8 mouse cellular contexts compared by ENCODE assay signal in genomic region chr7:130572821-130573220, GRCm38 (mm10). TPM values are rescaled to one million over a fixed set of nuclear protein-coding genes. Genes with fewer than 3 reads are reported as not detected.
DNase-seq lines count a peak whose midpoint lies in the region; ATAC-seq and TF ChIP-seq lines count a peak whose summit lies in the region.

Gene Nsmce4a (minus strand): TSS chr7:130573118.

- 71% methylated on average over 8 of the region's 11 CpGs for WGBS in lung, postnatal 0 days
- WGBS in embryonic facial prominence, embryonic 15.5 days, result 67% methylated on average over 11 of the region's 11 CpGs
- WGBS in heart, embryonic 14.5 days, result 82% methylated on average over 8 of the region's 11 CpGs

- H3K4me1 ChIP-seq in lung, postnatal 0 days (ENCODE audit: insufficient read depth, low read depth, low read length), result peaks cover 11% of the 10 kb centered on the region; the same call in 1 of the 2 replicates
- H3K4me1 ChIP-seq in embryonic facial prominence, embryonic 15.5 days, result peaks cover 21% of the 10 kb centered on the region
- H3K4me1 ChIP-seq in heart, embryonic 14.5 days (ENCODE audit: control insufficient read depth in 2 of 2, insufficient read depth in 2 of 2, low read length in 2 of 2), result peaks cover 12 to 20% of the 10 kb centered on the region in 2 experiments

- no peak within 1 kb of the TSS for H3K4me2 ChIP-seq in lung, postnatal 0 days (replicated peaks; ENCODE audit: low read depth, low read length)
- no peak within 1 kb of the TSS for H3K4me2 ChIP-seq in embryonic facial prominence, embryonic 15.5 days (replicated peaks)
- no peak within 1 kb of the TSS for H3K4me2 ChIP-seq in heart, embryonic 14.5 days (ENCODE audit: low read length)

- DNase-seq in lung, postnatal 0 days (ENCODE audit: low spot score), result no peak
- DNase-seq in lung, adult 18-20 months, result no peak
- no peak for DNase-seq in left cerebral cortex, postnatal 14 days (ENCODE audit: low spot score in 2 of 2)
- DNase-seq in embryo, embryonic 10 days (ENCODE audit: low spot score), result no peak
- DNase-seq in lung, postnatal 14 days, result no peak

- no peaks in the 10 kb centered on the region for H3K36me3 ChIP-seq in lung, postnatal 0 days (ENCODE audit: insufficient read depth, low read length)
- no peaks in the 10 kb centered on the region for H3K36me3 ChIP-seq in embryonic facial prominence, embryonic 15.5 days
- H3K36me3 ChIP-seq in heart, embryonic 14.5 days (ENCODE audit: control insufficient read depth, insufficient read depth, low read length), result no peaks in the 10 kb centered on the region

- no peak for TF ChIP-seq CTCF in lung, postnatal 0 days (IDR thresholded peaks at IDR 0.05)

- intact Hi-C loops in left cerebral cortex, postnatal 14 days (cut with DNase I), result no loop called here

- no peak within 1 kb of the TSS for H3K4me3 ChIP-seq in lung, postnatal 0 days (ENCODE audit: low read depth, low read length)
- no peak within 1 kb of the TSS for H3K4me3 ChIP-seq in embryonic facial prominence, embryonic 15.5 days (replicated peaks)
- no peak within 1 kb of the TSS for H3K4me3 ChIP-seq in heart, embryonic 14.5 days (ENCODE audit: control insufficient read depth in 1 of 2, insufficient read depth in 1 of 2, low read depth in 1 of 2, low read length in 2 of 2)

- TF ChIP-seq EP300 in lung, postnatal 0 days (IDR thresholded peaks at IDR 0.05), result no peak

- no peak within 1 kb of the TSS for H3K9ac ChIP-seq in lung, postnatal 0 days (replicated peaks; ENCODE audit: low read depth)
- H3K9ac ChIP-seq in embryonic facial prominence, embryonic 15.5 days, result no peak within 1 kb of the TSS
- no peak within 1 kb of the TSS for H3K9ac ChIP-seq in heart, embryonic 14.5 days (ENCODE audit: low read length)

- H3K27ac ChIP-seq in lung, postnatal 0 days (ENCODE audit: low read length), result peak within 1 kb of the TSS; percentile 87
- no peak within 1 kb of the TSS for H3K27ac ChIP-seq in embryonic facial prominence, embryonic 15.5 days (replicated peaks)
- H3K27ac ChIP-seq in heart, embryonic 14.5 days (replicated peaks in 1 of 2; ENCODE audit: control insufficient read depth in 1 of 2, insufficient read depth in 1 of 2, low read depth in 2 of 2, low read length in 2 of 2), result no peak within 1 kb of the TSS; a peak in 1 of 4 replicates

- no peaks in the 10 kb centered on the region for H3K9me3 ChIP-seq in lung, postnatal 0 days (ENCODE audit: low read length)
- H3K9me3 ChIP-seq in embryonic facial prominence, embryonic 15.5 days (replicated peaks), result no peaks in the 10 kb centered on the region
- H3K9me3 ChIP-seq in heart, embryonic 14.5 days (ENCODE audit: control insufficient read depth, low read length), result no peaks in the 10 kb centered on the region

- ATAC-seq in lung, postnatal 0 days, result no peak
- no peak for ATAC-seq in embryonic facial prominence, embryonic 15.5 days (ENCODE audit: insufficient number of reproducible peaks, low FRiP score, low TSS enrichment, low read depth)
- no peak for ATAC-seq in heart, embryonic 14.5 days (ENCODE audit: insufficient number of reproducible peaks, insufficient read depth, low FRiP score, low read depth)
- ATAC-seq in monocyte, adult 5-6 weeks (replicated peaks; ENCODE audit: insufficient number of reproducible peaks, low FRiP score, low TSS enrichment, poor library complexity, severe bottlenecking), result no peak

- H3K27me3 ChIP-seq in lung, postnatal 0 days (replicated peaks; ENCODE audit: insufficient read depth, low read length), result no peaks in the 10 kb centered on the region
- H3K27me3 ChIP-seq in embryonic facial prominence, embryonic 15.5 days, result no peaks in the 10 kb centered on the region
- H3K27me3 ChIP-seq in heart, embryonic 14.5 days (ENCODE audit: control insufficient read depth, insufficient read depth, low read length), result no peaks in the 10 kb centered on the region

RNA-seq across cellular contexts. Expression of gene Nsmce4a, which starts in this region (rescaled TPM):
- polyA plus RNA-seq in lung, postnatal 0 days (2015; fragmentation: Nextera tagmentation; extraction: Ambion mirVana), result 101 and 108 TPM in 2 replicates
- 128 and 131 TPM in 2 replicates for polyA plus RNA-seq in embryonic facial prominence, embryonic 15.5 days (2015; fragmentation: Nextera tagmentation; extraction: Ambion mirVana)
- 156 and 160 TPM in 2 replicates for polyA plus RNA-seq in heart, embryonic 14.5 days (2014; fragmentation: Nextera tagmentation; extraction: Ambion mirVana)
- total RNA-seq in left cerebral cortex, postnatal 14 days (2021), result 10 to 100 TPM; 28.0 to 31.0 TPM
- 155 to 185 TPM (median 183 TPM) in 3 replicates for total RNA-seq in monocyte, adult 5-6 weeks (2017)
